Comparison of ENCODE assay signal across 17 mouse cellular contexts in genomic region chr3:107769692-107770091, GRCm38 (mm10).
"Had no signal": no experiment of that assay in that cellular context is flagged by ENCODE, and none has a peak within 500 bp of the region (broad histone marks: within the 10 kb centered on the region; RNA-seq: fewer than 3 reads in every experiment).

No protein-coding gene starts in this region.

- ATAC-seq: liver, postnatal 0 days; midbrain, embryonic 16.5 days had no signal

- H3K4me3 ChIP-seq: limb, embryonic 12.5 days; liver, embryonic 13.5 days; lung, embryonic 15.5 days; megakaryocyte, embryonic 14.5 days; midbrain, embryonic 12.5 days; neural tube, embryonic 15.5 days had no signal

- H3K27ac ChIP-seq: limb, embryonic 12.5 days; liver, embryonic 13.5 days; lung, embryonic 15.5 days; midbrain, embryonic 12.5 days; neural tube, embryonic 15.5 days had no signal

- H3K9me3 ChIP-seq: limb, embryonic 12.5 days; liver, embryonic 13.5 days; lung, embryonic 15.5 days; megakaryocyte, embryonic 14.5 days; midbrain, embryonic 12.5 days; neural tube, embryonic 15.5 days had no signal

- H3K4me2 ChIP-seq: limb, embryonic 12.5 days; liver, embryonic 13.5 days; lung, embryonic 15.5 days; midbrain, embryonic 12.5 days; neural tube, embryonic 15.5 days had no signal

- DNase-seq: kidney, adult 8-10 months; kidney, postnatal 25 days; layer of hippocampus, adult 9-11 months; layer of hippocampus, postnatal 36 days; liver; liver, embryonic 13.5 days; liver, postnatal 0 days; right cerebral cortex, adult 18-20 months; right cerebral cortex, postnatal 25 days; thymus, adult 18-20 months; thymus, postnatal 14 days had no signal

- H3K36me3 ChIP-seq: limb, embryonic 12.5 days; liver, embryonic 13.5 days; lung, embryonic 15.5 days; midbrain, embryonic 12.5 days; neural tube, embryonic 15.5 days had no signal

- H3K9ac ChIP-seq: limb, embryonic 12.5 days; liver, embryonic 13.5 days; liver, postnatal 0 days; lung, embryonic 15.5 days; midbrain, embryonic 12.5 days; neural tube, embryonic 15.5 days had no signal

- H3K4me1 ChIP-seq: limb, embryonic 12.5 days; midbrain, embryonic 12.5 days had no signal

- H3K27me3 ChIP-seq: neural tube, embryonic 15.5 days had no signal
